Mouse (Mus musculus): ENCODE data around the gene Efnb3. TPM values are rescaled to one million over a fixed set of nuclear protein-coding genes. Genes with fewer than 3 reads are reported as not detected.

The Efnb3 gene
- under 1 TPM; 0.27 to 0.37 TPM for polyA plus RNA-seq (2017; shearing (Covaris generic))

GRCm38 (mm10) chr11:69559851-69560765, at the start of gene Efnb3:
Gene Efnb3, minus strand, starts transcription at chr11:69560205.
- ATAC-seq, result no peak

GRCm38 (mm10) chr11:69609416-69609815, 49.4 kb upstream of the Efnb3 start:
- no peak for ATAC-seq

GRCm38 (mm10) chr11:69608525-69608924, 48.5 kb upstream of the Efnb3 start:
- no peak for ATAC-seq

- ATAC-seq, result no peak
These were observed 46.8 kb upstream of the Efnb3 start for GRCm38 (mm10) chr11:69606832-69607231.

GRCm38 (mm10) chr11:69606491-69606795, 46.4 kb upstream of the Efnb3 start:
- no peak for ATAC-seq

- ATAC-seq, result peak; percentile 77
These were observed 45.9 kb upstream of the Efnb3 start, which contains the start of gene Atp1b2 for GRCm38 (mm10) chr11:69605726-69606490. Gene Atp1b2, minus strand, starts transcription at chr11:69605942.

GRCm38 (mm10) chr11:69604795-69605664, 45.0 kb upstream of the Efnb3 start:
- peak; percentile 34 for ATAC-seq

- no peak for ATAC-seq
These were observed 44.3 kb upstream of the Efnb3 start for GRCm38 (mm10) chr11:69604347-69604746.

GRCm38 (mm10) chr11:69603516-69603915, 43.5 kb upstream of the Efnb3 start:
- no peak for ATAC-seq

- no peak for ATAC-seq
These were observed 41.8 kb upstream of the Efnb3 start for GRCm38 (mm10) chr11:69601768-69602167.

- ATAC-seq, result no peak
These were observed 40.1 kb upstream of the Efnb3 start for GRCm38 (mm10) chr11:69600098-69600497.

GRCm38 (mm10) chr11:69599436-69599835, 39.4 kb upstream of the Efnb3 start:
- no peak for ATAC-seq

GRCm38 (mm10) chr11:69594853-69595252, 34.8 kb upstream of the Efnb3 start:
- no peak for ATAC-seq

GRCm38 (mm10) chr11:69592799-69593198, 32.8 kb upstream of the Efnb3 start:
- no peak for ATAC-seq

- ATAC-seq, result no peak
These were observed 32.1 kb upstream of the Efnb3 start for GRCm38 (mm10) chr11:69591899-69592637.

- ATAC-seq, result no peak
These were observed 31.4 kb upstream of the Efnb3 start for GRCm38 (mm10) chr11:69591424-69591823.

- ATAC-seq, result no peak
These were observed 30.6 kb upstream of the Efnb3 start for GRCm38 (mm10) chr11:69590622-69591021.

- ATAC-seq, result no peak
These were observed 29.3 kb upstream of the Efnb3 start for GRCm38 (mm10) chr11:69589207-69589834.

- no peak for ATAC-seq
These were observed 25.8 kb upstream of the Efnb3 start for GRCm38 (mm10) chr11:69585718-69586325.

GRCm38 (mm10) chr11:69584937-69585336, 24.9 kb upstream of the Efnb3 start:
- ATAC-seq, result no peak

GRCm38 (mm10) chr11:69584008-69584407, 24.0 kb upstream of the Efnb3 start:
- ATAC-seq, result no peak

All from CD4-positive, CD25-positive, alpha-beta regulatory T cell, adult 4 months (primary cell).